Mouse (Mus musculus) liver, embryonic 16.5 days (tissue): Measurements from ENCODE around the gene Faap20. TPM values are rescaled to one million over a fixed set of nuclear protein-coding genes. Genes with fewer than 3 reads are reported as not detected.

Source experiments
- ATAC-seq: fragments of 200-750 bp; cut with Nextera tagmentation; 2 replicates; pipeline ENCODE4 v1.8.0; 2017; ENCODE audit warnings: low read depth, mild to moderate bottlenecking, moderate number of reproducible peaks, moderate library complexity
- H3K27ac ChIP-seq: fragments of 300-500 bp; sonication (generic); 2 replicates; pipeline ENCODE4 v1.5.1; 2014; ENCODE audit warnings: mild to moderate bottlenecking, low read length
- H3K27me3 ChIP-seq: fragments of 300-500 bp; sonication (generic); 2 replicates; pipeline ENCODE4 v1.6.1; 2014; ENCODE audit warnings: low read depth, low read length, mixed read lengths; ENCODE audit not compliant: control insufficient read depth, insufficient read depth
- H3K36me3 ChIP-seq: fragments of 300-500 bp; sonication (generic); 2 replicates; pipeline ENCODE4 v1.6.1; 2014; ENCODE audit warnings: mild to moderate bottlenecking; ENCODE audit not compliant: control insufficient read depth, insufficient read depth
- H3K4me1 ChIP-seq: fragments of 300-500 bp; sonication (generic); 2 replicates; pipeline ENCODE4 v1.6.1; 2014; ENCODE audit warnings: low read depth, low read length, mixed read lengths; ENCODE audit not compliant: control insufficient read depth
- H3K4me2 ChIP-seq: fragments of 300-500 bp; sonication (generic); 2 replicates; pipeline ENCODE4 v1.6.1; 2014; ENCODE audit warnings: low read depth, low read length, mixed read lengths
- H3K4me3 ChIP-seq: fragments of 300-500 bp; sonication (generic); 2 replicates; pipeline ENCODE4 v1.5.1; 2014; ENCODE audit warnings: low read depth, mild to moderate bottlenecking, low read length
- H3K9ac ChIP-seq: fragments of 300-500 bp; sonication (generic); 2 replicates; pipeline ENCODE4 v1.6.1; 2014; ENCODE audit warnings: low read depth, low read length
- H3K9me3 ChIP-seq: fragments of 300-500 bp; sonication (generic); replicated peaks from 2 replicates; pipeline ENCODE4 v1.6.1; 2016; ENCODE audit warnings: low read length; ENCODE audit not compliant: control insufficient read depth
- WGBS: fragments of 180-500 bp; shearing (Covaris S2); extraction: QIAGEN DNeasy Blood & Tissue Kit; methylation state at CpG from one replicate; pipeline ENCODE4 v1.1.7; 2014; ENCODE audit not compliant: insufficient replicate concordance; 5-methylcytosine and 5-hydroxymethylcytosine counted together
- polyA plus RNA-seq: library from polyadenylated mRNA; unstranded; fragments of >200 nt; fragmentation: Nextera tagmentation; extraction: Ambion mirVana; gene quantifications from 2 replicates; pipeline ENCODE4 v1.2.1, GENCODE M21; 2015

The Faap20 gene
- polyA plus RNA-seq, 1 experiment from 2014 or later: 17.1 TPM

GRCm38 (mm10) chr4:155279054-155279453, 29.5 kb downstream of the Faap20 start:
- ATAC-seq: no peak
- Histone ChIP-seq H3K27me3 (no peaks in the 10 kb centered on the region), H3K27ac (no peak overlapping the region), H3K4me2 (no peak overlapping the region), H3K9me3 (no peaks in the 10 kb centered on the region), H3K4me1 (no peaks in the 10 kb centered on the region), H3K9ac (no peak overlapping the region), H3K4me3 (no peak overlapping the region), H3K36me3 (no peaks in the 10 kb centered on the region)
- 57% methylated on average over 8 of the region's 8 CpGs for WGBS

DNA sequence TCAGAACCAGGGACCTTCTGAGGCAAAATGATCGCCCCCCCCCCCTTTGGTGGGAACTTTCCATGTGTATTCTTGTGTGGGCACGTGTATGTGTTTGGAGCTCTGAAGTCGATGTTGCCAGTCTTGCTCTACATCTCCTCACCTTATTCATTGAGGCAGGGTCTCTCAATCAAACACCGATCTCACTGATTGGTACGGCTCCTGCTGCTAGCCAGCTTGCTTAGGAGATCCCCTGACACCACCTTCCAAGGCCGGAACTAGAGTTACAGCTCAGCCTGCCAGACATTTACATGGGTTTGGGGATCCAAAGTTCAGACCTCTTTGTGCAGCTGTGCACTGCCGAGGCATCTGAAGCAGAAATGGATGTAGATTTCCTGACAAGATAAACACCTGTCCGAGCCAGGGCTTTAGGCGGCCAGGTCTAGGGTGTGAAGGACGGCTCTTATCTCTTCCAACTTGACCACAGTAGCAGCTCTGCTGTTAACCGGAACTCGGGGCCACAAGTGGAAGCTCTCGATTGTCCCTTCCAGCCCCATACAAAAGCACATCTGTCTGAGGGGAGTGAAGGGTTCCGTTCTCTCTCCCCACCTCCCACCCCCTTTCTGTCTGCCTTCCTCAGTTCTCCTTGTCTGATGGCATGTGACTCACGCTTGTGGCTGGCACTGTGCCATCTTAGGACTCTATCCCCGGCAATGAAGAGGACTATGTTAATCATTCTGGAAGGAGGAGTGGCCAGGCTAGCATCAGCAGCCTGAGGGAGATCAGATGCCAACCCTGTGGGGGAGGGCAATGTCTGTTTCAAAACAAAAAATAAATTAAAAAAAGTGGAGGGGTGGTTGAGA, 30.5 kb downstream of the Faap20 start:
- ATAC-seq: no peak
- Histone ChIP-seq H3K4me3 (no peak overlapping the region), H3K36me3 (no peaks in the 10 kb centered on the region), H3K4me1 (no peaks in the 10 kb centered on the region), H3K4me2 (no peak overlapping the region), H3K27ac (no peak overlapping the region), H3K27me3 (no peaks in the 10 kb centered on the region), H3K9me3 (no peaks in the 10 kb centered on the region), H3K9ac (no peak overlapping the region)
- 40% methylated on average over 16 of the region's 16 CpGs for WGBS

DNA sequence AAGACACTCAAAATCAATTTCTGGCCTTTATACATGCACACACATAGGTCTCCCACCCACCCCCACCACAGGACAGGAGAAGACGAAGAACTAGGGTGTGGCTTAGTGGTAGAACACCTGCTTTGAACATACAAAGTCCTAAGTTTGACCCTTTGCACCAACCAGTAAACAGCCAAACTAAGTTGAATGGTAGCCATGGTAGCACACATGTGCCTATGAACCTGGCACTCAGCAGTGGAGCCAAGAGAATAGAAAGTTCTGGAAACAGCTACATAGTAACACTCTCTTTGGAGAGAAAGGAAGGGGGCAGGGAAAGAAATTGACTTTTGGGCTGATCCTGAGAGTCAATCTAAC, 31.1 kb downstream of the Faap20 start:
- no peaks in the 10 kb centered on the region for H3K4me1 ChIP-seq
- ATAC-seq: no peak
- no peak overlapping the region for H3K9ac ChIP-seq
- H3K9me3 ChIP-seq: no peaks in the 10 kb centered on the region
- no peaks in the 10 kb centered on the region for H3K36me3 ChIP-seq
- WGBS: 29% methylated on average over 1 of the region's 1 CpGs
- no peak overlapping the region for H3K27ac ChIP-seq
- H3K27me3 ChIP-seq: no peaks in the 10 kb centered on the region
- no peak overlapping the region for H3K4me2 ChIP-seq
- H3K4me3 ChIP-seq: no peak overlapping the region

DNA sequence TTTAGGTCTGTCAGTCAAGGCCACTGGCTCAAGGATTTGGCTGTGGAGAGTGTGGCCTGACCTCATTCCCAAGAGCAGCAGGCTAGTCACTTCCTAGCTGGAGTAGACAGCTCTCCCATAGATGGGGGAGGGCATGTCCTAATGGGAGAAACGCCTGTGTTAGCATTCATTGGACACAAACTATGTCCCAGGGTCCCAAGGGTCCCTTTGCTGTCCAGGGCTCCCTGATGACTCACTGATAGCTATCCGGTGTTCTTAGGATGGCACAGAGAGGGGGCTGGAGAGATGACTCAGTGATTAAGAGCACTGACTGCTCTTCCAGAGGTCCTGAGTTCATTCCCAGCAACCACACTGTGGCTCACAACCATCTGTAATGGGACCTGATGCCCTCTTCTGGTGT, 31.6 kb downstream of the Faap20 start:
- 60% methylated on average over 2 of the region's 2 CpGs for WGBS
- H3K9me3 ChIP-seq: no peaks in the 10 kb centered on the region
- no peak for ATAC-seq

GRCm38 (mm10) chr4:155281652-155282051, 32.0 kb downstream of the Faap20 start:
- Histone ChIP-seq H3K27me3 (no peaks in the 10 kb centered on the region), H3K27ac (no peak overlapping the region), H3K9me3 (no peaks in the 10 kb centered on the region), H3K4me1 (no peaks in the 10 kb centered on the region), H3K36me3 (no peaks in the 10 kb centered on the region), H3K4me3 (no peak overlapping the region), H3K9ac (no peak overlapping the region), H3K4me2 (no peak overlapping the region)
- 63% methylated on average over 8 of the region's 8 CpGs for WGBS
- no peak for ATAC-seq

More for the DNA sequence above, 31.6 kb downstream of the Faap20 start:
- H3K9ac ChIP-seq: no peak overlapping the region
- H3K27ac ChIP-seq: no peak overlapping the region
- H3K4me3 ChIP-seq: no peak overlapping the region
- H3K27me3 ChIP-seq: no peaks in the 10 kb centered on the region
- H3K4me1 ChIP-seq: no peaks in the 10 kb centered on the region
- H3K4me2 ChIP-seq: no peak overlapping the region
- H3K36me3 ChIP-seq: no peaks in the 10 kb centered on the region

DNA sequence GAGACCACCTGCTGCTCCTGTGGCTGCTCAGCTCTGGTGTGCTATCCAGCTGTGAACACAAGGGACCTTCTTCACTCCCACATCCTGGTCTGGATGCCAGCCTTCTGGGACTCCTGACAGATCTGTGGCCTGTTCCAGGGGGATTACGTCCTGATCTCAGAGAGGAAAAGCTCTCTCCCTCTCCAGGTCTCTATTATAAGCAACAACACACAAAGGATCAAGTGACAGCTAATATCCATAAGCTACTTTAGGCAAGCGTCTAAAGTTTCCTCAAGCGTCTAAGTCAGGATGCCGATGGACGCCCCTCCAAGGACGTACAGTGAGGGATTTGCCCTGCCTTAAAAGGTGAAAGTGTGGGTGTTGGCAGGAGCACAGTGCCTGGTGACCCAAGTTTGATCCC, 32.6 kb downstream of the Faap20 start:
- H3K9me3 ChIP-seq: no peaks in the 10 kb centered on the region
- H3K4me2 ChIP-seq: no peak overlapping the region
- WGBS: 70% methylated on average over 6 of the region's 6 CpGs
- H3K4me1 ChIP-seq: no peaks in the 10 kb centered on the region
- no peaks in the 10 kb centered on the region for H3K36me3 ChIP-seq
- H3K27me3 ChIP-seq: no peaks in the 10 kb centered on the region
- ATAC-seq: no peak
- no peak overlapping the region for H3K9ac ChIP-seq
- no peak overlapping the region for H3K4me3 ChIP-seq
- H3K27ac ChIP-seq: no peak overlapping the region

DNA sequence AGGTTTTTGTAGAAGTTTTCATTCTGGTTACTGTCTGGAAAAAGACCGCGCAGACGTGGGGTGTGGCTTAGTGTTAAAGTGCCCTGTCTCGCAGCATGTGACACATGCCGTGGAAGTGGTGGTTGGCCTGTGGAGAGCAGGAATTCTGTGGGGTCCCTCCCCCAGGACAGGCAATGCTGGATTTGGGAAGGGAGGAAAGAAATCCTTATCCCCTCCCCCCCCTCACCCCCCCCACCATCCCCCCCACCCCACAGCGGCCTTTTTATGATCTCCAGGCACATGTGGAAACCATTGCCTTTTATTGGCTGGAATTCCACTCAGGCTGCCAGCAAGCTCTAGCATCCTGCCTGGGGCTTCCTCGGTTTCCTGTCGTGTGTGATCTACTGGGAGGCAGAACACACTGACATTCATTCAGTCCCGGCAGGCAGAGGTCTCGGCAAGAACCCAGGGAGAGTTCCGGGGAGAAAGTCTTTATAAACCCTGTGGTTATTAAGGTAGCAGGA, 33.5 kb downstream of the Faap20 start:
- H3K27ac ChIP-seq: no peak overlapping the region
- H3K4me1 ChIP-seq: no peaks in the 10 kb centered on the region
- 32% methylated on average over 11 of the region's 11 CpGs for WGBS
- no peaks in the 10 kb centered on the region for H3K36me3 ChIP-seq
- H3K4me3 ChIP-seq: no peak overlapping the region
- H3K9me3 ChIP-seq: no peaks in the 10 kb centered on the region
- no peak overlapping the region for H3K4me2 ChIP-seq
- no peak for ATAC-seq
- no peak overlapping the region for H3K9ac ChIP-seq
- H3K27me3 ChIP-seq: no peaks in the 10 kb centered on the region

DNA sequence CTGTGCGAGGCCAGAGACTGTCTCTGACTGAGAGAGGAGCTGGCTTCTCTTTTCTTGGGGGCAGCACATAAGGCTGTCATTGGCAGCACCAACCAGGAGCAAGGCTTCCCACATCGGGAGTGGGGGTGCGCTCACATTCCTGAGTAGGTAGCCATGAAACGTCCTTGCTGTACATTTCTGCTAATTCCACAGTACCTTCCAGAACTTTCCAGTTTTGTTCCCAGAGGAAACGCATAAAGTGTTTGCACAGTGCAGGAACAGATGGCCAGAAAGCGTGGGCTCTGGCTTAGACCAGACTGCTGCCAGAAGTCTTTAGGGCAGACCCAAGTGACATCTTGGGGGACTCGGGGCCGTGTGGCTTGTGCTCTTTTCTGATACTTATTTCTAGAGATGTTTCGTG, 34.0 kb downstream of the Faap20 start:
- H3K27ac ChIP-seq: no peak overlapping the region
- no peaks in the 10 kb centered on the region for H3K4me1 ChIP-seq
- H3K9me3 ChIP-seq: no peaks in the 10 kb centered on the region
- no peak for ATAC-seq
- 41% methylated on average over 9 of the region's 9 CpGs for WGBS
- H3K4me3 ChIP-seq: no peak overlapping the region
- no peaks in the 10 kb centered on the region for H3K27me3 ChIP-seq
- no peaks in the 10 kb centered on the region for H3K36me3 ChIP-seq
- no peak overlapping the region for H3K9ac ChIP-seq
- no peak overlapping the region for H3K4me2 ChIP-seq

- 56% methylated on average over 15 of the region's 15 CpGs for WGBS
- no peak overlapping the region for H3K4me2 ChIP-seq
These were observed 35.1 kb downstream of the Faap20 start for GRCm38 (mm10) chr4:155284521-155285379.

More at GRCm38 (mm10) chr4:155284521-155285379, 35.1 kb downstream of the Faap20 start:
- no peaks in the 10 kb centered on the region for H3K36me3 ChIP-seq
- H3K4me1 ChIP-seq: no peaks in the 10 kb centered on the region
- no peak overlapping the region for H3K27ac ChIP-seq
- H3K4me3 ChIP-seq: no peak overlapping the region
- no peak for ATAC-seq
- no peaks in the 10 kb centered on the region for H3K27me3 ChIP-seq
- H3K9ac ChIP-seq: no peak overlapping the region
- H3K9me3 ChIP-seq: no peaks in the 10 kb centered on the region
